Mouse (Mus musculus) kidney, postnatal 4 days (tissue): ENCODE results near the gene Olfm4.

Experiments used
- DNase-seq, 2 experiments: peaks; one replicate each; pipeline ENCODE4 v3.0.0; 2021; ENCODE audit warnings: mixed read lengths in 2 of 2

The Olfm4 gene

DNA sequence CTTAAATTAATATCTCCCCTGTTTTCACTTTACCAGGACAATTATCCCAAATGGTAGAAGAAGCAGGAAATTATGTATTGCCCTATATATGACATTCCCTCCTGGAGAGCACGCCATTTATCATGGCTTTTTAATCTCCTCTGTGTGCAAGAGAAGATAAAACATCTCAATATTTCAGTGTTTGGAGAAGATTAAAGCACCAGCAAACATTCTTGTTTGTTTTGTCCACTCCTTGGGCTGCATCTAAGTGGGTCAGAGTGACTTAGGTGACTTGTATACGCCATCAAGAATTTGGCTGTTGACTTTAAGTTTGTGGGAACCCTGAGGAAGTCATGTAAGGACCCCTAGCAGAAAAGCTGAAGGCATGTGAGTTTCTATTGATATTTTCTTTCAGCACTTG lies at the start of gene Olfm4:
Gene Olfm4 (plus strand): TSS at position 301 of the 400 bp plus-strand sequence.
- no peak for DNase-seq

GRCm38 (mm10) chr14:79934426-79934825 lies 49.5 kb upstream of the Olfm4 start:
- no peak for DNase-seq

DNA sequence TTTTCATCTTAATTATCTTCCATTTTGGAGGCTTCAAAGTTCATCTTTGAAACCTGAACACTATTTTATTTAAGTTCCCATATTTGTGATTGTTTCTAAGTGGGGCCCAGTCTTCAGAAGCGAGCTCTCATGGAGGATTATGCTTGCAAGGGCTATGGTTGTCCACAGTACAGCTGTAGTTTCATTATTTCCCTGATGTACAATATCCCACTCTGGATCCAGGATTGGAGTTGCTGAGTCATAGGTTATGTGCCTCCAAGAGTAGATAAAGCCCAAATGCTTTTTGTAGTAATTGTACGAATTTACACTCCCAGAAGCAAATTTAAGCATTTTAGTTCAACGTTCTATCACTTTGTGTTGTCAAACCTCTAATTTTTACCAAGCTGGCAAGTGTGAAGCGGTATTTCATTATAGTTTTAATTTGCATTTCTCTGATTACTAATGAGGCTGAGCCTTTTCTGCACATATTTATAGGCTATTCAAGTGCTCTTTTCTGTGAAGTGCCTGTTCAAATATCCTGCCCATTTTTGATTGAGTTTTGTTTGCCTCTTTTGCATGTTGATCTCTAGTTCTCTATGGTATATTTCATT lies 46.9 kb upstream of the Olfm4 start:
- DNase-seq: no peak

DNA sequence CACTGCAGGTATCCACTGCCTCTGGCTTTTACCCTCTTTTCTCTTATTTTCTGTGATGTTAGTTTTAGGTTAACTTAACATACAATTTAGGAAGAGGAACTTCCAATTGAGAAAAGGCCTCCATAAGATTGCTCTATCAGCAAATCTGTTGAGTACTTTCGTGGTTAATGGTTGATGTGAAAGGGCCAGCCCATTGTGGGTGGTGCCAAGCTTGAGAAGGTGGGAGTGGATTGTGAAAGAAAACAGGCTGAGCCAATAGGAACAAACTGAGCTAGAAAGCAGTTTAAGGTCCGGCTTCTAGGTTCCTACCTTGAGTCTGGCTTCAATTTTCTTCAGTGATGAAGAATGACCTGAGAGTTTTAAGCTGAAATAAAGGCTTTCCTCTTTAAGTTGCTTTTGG lies 38.0 kb upstream of the Olfm4 start:
- DNase-seq: no peak

- DNase-seq: peak; percentile 20 to 40
Observed at GRCm38 (mm10) chr14:79955678-79956077, 28.2 kb upstream of the Olfm4 start.

GRCm38 (mm10) chr14:79957789-79958487 lies 25.9 kb upstream of the Olfm4 start:
- peak in 1 of 2 experiments; percentile 18 for DNase-seq

GRCm38 (mm10) chr14:79961187-79961586 lies 22.7 kb upstream of the Olfm4 start:
- DNase-seq: peak in 1 of 2 experiments; percentile 23

GRCm38 (mm10) chr14:79961602-79962001 lies 22.3 kb upstream of the Olfm4 start:
- DNase-seq: no peak

GRCm38 (mm10) chr14:79970165-79970564 lies 13.7 kb upstream of the Olfm4 start:
- no peak for DNase-seq

DNA sequence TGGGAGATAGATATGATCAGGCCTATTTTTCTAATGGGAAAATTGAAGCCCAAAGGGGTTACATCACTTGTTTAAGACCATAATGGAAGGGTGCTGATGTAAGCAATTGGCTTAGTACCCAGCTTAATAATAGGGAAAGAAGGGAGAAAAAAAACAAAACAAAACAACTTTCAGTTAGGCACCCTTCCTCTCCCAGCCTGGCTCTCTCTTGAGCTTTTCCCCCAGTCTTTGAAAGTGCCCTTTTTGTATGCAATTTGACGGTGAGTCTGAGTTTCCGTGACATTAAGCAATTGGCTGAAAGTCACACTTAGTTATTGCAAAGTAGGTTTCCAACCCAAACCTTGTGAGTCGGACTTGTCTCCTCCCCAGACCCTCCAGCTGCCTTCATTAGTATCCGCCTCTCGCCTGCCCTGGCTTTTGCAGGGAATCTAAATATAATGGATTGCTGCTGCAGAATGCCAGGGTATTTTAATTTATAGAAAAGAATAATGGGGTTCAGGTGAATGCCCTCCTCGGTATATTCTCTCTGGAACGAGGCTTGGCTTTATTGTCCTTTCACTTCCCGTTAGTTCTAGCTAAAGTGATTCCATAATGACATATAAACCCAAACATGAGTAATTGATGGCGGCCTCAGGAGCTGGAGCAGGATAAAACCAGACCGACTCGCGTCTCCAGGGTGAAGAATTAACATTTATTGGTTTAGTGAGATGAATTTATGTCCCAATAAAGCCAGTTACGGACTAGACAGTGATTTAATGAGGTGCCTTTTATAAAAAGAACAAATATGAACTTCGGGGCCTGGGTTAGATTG lies 12.7 kb upstream of the Olfm4 start:
- no peak for DNase-seq

GRCm38 (mm10) chr14:79981437-79981836 lies 2.4 kb upstream of the Olfm4 start:
- no peak for DNase-seq

DNA sequence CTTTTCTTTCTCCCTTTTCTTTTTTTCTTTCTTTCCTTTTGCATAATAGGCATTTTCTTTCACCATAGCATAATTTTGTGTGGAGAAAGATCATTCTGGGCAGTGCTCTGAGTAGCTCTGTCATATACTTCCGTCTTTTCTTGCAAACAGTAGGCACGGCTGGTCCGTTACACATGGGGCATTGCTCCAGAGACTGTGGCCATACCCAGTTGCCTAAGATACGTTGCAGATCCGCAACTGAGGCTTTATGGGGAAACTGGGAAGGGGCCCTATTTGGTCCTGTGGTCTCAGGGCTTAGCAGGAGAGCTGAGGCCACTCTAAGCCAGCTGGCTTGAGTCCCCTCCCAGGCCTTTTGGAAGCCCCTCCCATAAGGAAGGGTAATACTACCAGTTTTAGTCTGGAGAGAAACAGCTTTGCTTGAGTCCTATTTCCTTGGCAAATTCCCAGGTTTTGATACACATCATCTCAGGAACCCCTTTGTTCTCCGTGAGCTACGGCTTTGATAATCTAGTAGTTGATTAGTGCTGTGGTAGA lies 1.3 kb downstream of the Olfm4 start:
- no peak for DNase-seq

DNA sequence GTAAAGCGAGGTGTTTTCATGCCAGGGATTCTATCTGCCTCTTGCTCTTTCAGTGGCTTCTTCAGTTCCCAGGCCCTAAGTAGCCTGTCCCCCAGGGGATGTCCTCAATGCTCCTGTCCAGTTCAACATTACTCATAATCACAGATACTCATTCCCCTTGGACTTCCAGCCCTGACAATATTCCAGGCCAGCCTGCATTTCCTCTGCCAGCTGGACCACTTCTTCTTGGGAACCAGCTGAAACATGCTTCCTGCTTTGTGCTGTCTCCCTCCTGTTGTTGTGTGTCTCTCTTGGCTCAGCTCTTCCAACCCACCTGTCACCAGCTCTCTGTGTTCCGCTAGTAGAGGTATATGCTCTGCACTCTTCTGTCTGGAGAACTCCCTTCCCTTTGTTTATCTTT lies 1.8 kb downstream of the Olfm4 start:
- peak in 1 of 2 experiments; percentile 38 for DNase-seq

GRCm38 (mm10) chr14:79986831-79987230 lies 3.0 kb downstream of the Olfm4 start:
- DNase-seq: peak in 1 of 2 experiments; percentile 34

- no peak for DNase-seq
Observed at GRCm38 (mm10) chr14:79989785-79990184, 5.9 kb downstream of the Olfm4 start.

GRCm38 (mm10) chr14:79990547-79990946 lies 6.7 kb downstream of the Olfm4 start:
- DNase-seq: no peak

DNA sequence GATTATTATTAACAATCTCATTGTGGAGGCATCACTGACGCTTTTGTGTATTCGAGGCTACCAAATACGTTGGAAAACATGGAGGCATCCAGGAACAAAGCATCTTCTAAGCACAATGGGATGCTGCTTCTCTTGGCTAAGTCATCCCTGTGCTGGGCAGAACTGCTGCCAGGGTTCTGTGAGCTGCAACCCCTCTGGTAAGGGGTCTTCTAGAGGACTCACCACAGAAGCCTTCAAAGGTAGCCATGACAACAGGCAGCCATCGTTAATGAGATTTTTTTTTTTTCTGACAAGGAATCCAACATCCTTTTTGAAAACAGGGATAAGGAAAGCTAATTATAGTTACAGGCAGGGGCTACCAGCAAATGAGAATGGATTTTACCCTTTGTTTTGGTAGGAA lies 13.7 kb downstream of the Olfm4 start:
- no peak for DNase-seq

DNA sequence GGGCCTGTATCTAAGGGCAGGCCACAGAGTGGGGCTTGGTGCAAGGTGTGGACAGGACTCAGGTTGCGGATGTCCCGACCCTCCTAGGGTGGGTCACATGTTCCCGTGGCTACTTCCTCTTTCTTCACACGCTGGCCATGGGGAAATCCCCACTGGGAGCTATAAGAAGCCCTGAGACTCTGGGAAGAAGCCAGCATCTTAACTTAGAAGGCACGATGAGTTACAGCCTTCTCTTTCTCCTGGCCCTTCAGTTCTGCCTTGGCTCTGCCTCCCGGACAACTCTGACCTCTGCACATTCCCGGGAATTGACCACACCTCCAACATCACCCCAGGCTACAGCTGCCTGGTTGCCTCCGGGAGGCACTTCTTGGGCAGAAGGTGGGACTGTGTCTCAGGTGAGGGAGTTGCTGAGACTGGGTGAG lies 16.2 kb downstream of the Olfm4 start:
- peak; percentile 47 to 67 for DNase-seq

DNA sequence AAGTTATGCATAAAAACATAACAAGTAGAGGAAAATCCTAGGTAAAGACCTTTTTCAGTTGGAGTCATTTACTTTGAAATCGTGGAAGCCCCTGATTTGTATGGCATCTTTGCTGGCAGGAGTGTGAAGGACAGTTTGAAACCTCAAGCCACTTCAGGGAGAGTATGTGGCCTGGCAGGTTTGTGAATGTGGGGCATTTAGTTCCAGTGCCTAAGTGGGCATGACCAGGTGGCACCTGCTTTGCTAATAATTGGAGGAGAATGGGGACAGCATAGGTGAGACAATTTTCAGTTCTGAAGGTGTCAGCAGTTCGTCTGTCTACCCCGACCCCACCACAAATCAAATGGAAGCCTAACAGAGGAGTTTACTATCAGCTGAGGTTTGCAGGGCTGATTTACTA lies 23.8 kb downstream of the Olfm4 start:
- DNase-seq: no peak

DNA sequence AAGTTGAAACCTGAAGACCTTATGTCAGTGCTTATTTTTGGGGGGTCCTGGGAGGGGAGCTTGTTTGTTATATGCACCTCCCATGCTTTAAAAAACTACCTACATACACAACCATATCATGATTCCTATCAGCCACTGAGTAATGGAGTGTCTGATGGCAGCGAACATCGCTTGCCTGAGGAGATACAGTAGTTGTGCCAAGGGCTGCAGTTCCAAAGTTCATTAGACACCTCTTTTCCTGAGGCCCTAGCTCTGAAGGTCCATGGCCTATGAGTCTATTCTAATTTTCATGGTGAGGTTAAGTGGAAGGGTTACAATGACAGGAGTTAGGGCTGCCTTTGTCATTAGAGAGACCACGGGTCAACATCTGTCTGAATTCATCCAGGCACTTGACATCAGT lies 26.5 kb downstream of the Olfm4 start:
- DNase-seq: no peak

DNA sequence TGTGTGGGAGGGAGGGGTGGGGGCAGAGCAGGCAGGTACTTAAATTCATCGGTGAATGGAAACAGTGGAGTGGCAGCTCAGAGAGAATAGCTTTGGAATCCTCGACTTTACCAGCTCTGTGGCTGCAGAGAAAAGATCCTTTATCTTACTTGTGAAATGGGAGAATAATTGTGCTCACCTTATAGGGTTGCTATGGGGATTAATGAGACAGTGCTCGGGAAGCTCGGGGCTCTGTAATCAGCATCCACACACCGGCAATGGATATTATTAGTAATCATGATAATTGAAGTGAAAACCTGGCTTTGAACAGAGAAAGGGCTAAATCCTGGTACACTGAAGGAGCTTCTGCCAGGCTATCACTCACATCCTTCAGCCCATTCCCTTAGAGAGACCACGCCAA lies 31.1 kb downstream of the Olfm4 start:
- no peak for DNase-seq

GRCm38 (mm10) chr14:80016112-80016511 lies 32.2 kb downstream of the Olfm4 start:
- DNase-seq: peak; percentile 74 to 76

- DNase-seq: no peak
Observed at GRCm38 (mm10) chr14:80026078-80026477, 42.2 kb downstream of the Olfm4 start.
